Mouse (Mus musculus) neutrophil, adult 59 days (primary cell): ENCODE results near the gene Fez2. TPM values are rescaled to one million over a fixed set of nuclear protein-coding genes. Genes with fewer than 3 reads are reported as not detected.

ENCODE experiments used
- total RNA-seq, 2 experiments: library from RNA; stranded (reverse); gene quantifications; 1 replicate in 1 of 2; 2 replicates in 1 of 2; pipeline ENCODE4 v1.2.4; 2023

The Fez2 gene
- total RNA-seq = 10 to 100 TPM; 11.9 to 14.1 TPM

DNA sequence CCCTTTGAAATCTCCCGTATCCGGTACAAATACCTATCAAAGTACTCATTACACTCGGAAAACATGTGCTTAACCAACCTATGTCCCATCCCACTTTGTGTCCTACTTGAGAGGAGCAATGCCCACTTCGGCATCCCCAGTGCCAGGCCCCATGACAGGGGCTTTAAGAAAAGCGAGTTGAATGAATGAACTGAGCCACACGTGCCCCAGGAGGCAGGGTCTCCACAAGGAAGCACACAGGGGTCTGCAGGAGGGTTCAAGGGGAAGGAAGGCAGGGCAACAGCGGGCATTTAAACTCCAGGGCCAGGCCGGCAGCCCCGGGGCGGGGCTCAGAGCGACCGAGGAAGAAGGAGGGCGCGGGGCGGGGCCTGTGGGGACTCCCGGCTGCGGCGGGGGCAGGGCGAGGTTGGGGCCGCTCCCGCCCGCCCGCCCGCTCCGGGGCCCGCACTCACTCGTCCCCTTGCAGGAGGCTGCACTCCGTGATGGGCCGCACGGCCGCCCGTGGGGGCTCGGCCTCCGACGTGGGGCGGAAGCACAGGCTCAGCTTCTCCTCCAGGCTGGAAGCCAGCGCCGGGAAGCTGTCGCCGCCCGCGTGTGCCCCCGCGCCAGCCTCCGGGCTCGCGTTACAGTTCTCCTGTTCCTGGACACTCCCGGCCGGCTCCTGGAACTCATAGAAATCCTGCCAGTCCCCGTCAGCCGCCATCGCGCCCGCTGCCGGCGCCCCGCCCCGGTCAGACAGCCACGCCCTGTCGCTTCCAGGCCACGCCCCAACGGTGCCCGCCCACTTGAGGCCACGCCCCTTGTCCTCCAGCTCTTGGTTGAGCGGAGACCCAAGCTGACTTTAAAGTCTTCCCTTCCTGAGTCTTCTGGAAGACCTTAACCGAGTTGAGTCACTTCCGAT lies at the start of gene Fez2:
Gene Fez2 (minus strand): TSS at position 772 of the 901 bp plus-strand sequence.

Other genes with a start within 250 kb of the Fez2 start
- gene Crim1, start 217.9 kb downstream of the Fez2 start, total RNA-seq = 1 to 10 TPM; 1.3 to 2.2 TPM
- gene Vit, start 89.9 kb upstream of the Fez2 start, total RNA-seq = not detected